Mouse (Mus musculus) C2C12 (cell line): ENCODE measurements around the gene Copg2. TPM values are rescaled to one million over a fixed set of nuclear protein-coding genes. Genes with fewer than 3 reads are reported as not detected.

Experiments
- H3K27me3 ChIP-seq: one replicate; pipeline ENCODE4 v1.6.1; 2011; ENCODE audit not compliant: control insufficient read depth, insufficient read depth, insufficient read length
- H3K36me3 ChIP-seq: one replicate; pipeline ENCODE4 v1.6.1; 2011; ENCODE audit not compliant: control insufficient read depth, insufficient read depth
- H3K4me3 ChIP-seq: one replicate; pipeline ENCODE4 v1.5.1; 2011; ENCODE audit warnings: mild to moderate bottlenecking, control low read depth; ENCODE audit not compliant: poor library complexity, insufficient read depth, severe bottlenecking
- H3K79me2 ChIP-seq: one replicate; pipeline ENCODE4 v1.6.1; 2011; ENCODE audit not compliant: control insufficient read depth, insufficient read depth
- H3K79me3 ChIP-seq: one replicate; pipeline ENCODE4 v1.6.1; 2011; ENCODE audit warnings: low read depth, control low read depth
- H3ac ChIP-seq: one replicate; pipeline ENCODE3; 2011; ENCODE audit warnings: low read depth; ENCODE audit not compliant: control insufficient read depth, insufficient read length
- CEBPB ChIP-seq: IDR thresholded peaks from one replicate; pipeline ENCODE4 v1.6.1; 2011; ENCODE audit warnings: low read depth, mild to moderate bottlenecking, control low read depth, moderate library complexity
- CTCF ChIP-seq: IDR thresholded peaks from one replicate; pipeline ENCODE4 v1.5.1; 2011; ENCODE audit not compliant: control insufficient read depth, insufficient read depth, insufficient read length
- FOSL1 ChIP-seq: IDR thresholded peaks from one replicate; pipeline ENCODE4 v1.8.0; 2011; ENCODE audit warnings: mild to moderate bottlenecking, low read length; ENCODE audit not compliant: poor library complexity, insufficient read depth, severe bottlenecking
- MAX ChIP-seq: IDR thresholded peaks from one replicate; pipeline ENCODE4 v1.6.1; 2011; ENCODE audit warnings: mild to moderate bottlenecking, control low read depth
- MYOD1 ChIP-seq: IDR thresholded peaks from one replicate; pipeline ENCODE4 v1.6.1; 2011; ENCODE audit warnings: low read depth; ENCODE audit not compliant: control insufficient read depth, insufficient read length
- MYOG ChIP-seq: IDR thresholded peaks from one replicate; pipeline ENCODE4 v1.6.1; 2011; ENCODE audit not compliant: control insufficient read depth, insufficient read length; ENCODE audit errors: extremely low read depth
- USF1 ChIP-seq: IDR thresholded peaks from one replicate; pipeline ENCODE4 v1.6.1; 2011; ENCODE audit warnings: low read depth, mild to moderate bottlenecking, control low read depth, moderate library complexity
- microRNA-seq: library from miRNA; unstranded; fragments of <30 nt; microRNA quantifications from one replicate; pipeline ENCODE4, GENCODE M21; 2019; ENCODE audit warnings: borderline microRNAs expressed
- polyA plus RNA-seq: library from polyadenylated mRNA; unstranded; fragments of >200 nt; fragmentation: generic; extraction: Trizol; gene quantifications from one replicate; pipeline ENCODE4 v1.2.1, GENCODE M21; 2012; ENCODE audit warnings: missing spikeins

Copg2 gene
- polyA plus RNA-seq, 1 experiment = 12.0 TPM

DNA sequence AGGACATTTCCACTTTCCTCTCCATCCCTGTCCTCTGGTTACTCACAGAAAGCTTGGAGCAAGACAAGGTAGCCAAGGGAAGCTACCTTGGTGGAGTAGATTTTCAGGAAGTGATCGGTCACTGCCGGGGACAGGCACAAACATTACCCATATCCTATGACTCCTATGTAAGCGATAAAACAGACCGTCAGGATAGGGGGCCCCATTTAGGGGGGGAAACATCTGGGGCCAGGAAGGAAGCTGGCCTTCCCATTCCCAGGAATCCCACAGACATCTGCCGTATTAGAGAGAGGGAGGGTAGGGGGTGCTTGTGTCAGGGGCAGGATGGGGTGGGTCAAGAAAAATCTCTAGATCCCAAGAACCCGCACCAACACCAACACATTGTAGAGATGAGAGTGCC is 196.4 kb downstream of the Copg2 start:
- H3K79me3 ChIP-seq = no peaks in the 10 kb centered on the region
- H3K36me3 ChIP-seq = no peaks in the 10 kb centered on the region
- H3K27me3 ChIP-seq = no peaks in the 10 kb centered on the region
- no peaks in the 10 kb centered on the region for H3K79me2 ChIP-seq
- H3K4me3 ChIP-seq = no peak overlapping the region
- H3ac ChIP-seq = no peak overlapping the region
- no peak for TF ChIP-seq MYOG
- TF ChIP-seq MYOD1 = no peak
- no peak for TF ChIP-seq USF1
- TF ChIP-seq MAX = no peak
- no peak for TF ChIP-seq FOSL1
- TF ChIP-seq CEBPB = no peak
- no peak for TF ChIP-seq CTCF

DNA sequence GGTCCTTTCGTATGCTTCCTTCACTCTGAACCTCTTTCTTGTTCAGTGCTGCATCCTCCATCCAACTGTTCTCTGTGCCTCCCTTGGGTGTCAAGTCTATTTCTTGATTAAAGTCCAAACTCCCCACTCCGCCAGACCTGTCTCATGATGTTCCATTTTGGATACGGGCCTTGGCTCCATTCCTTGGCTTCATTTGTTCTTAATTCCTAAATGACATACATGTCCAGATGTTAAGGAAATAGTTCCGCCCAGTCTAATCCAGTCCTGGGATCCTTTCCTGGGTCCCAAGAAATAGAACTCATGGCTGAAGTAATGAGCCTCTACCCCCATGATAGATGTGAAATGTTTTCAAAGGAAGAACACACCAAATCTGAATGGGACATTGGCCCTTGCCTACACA is 198.6 kb downstream of the Copg2 start:
- Histone ChIP-seq H3K79me2 (no peaks in the 10 kb centered on the region), H3K27me3 (no peaks in the 10 kb centered on the region)
- TF ChIP-seq CTCF = no peak
- TF ChIP-seq FOSL1 = no peak
- TF ChIP-seq MAX = no peak

More for the DNA sequence above, 198.6 kb downstream of the Copg2 start:
- H3K36me3 ChIP-seq = no peaks in the 10 kb centered on the region
- H3K4me3 ChIP-seq = no peak overlapping the region
- no peaks in the 10 kb centered on the region for H3K79me3 ChIP-seq
- no peak overlapping the region for H3ac ChIP-seq

Small RNA genes within 50 kb of the gene (microRNA-seq; reads per million reads assigned to microRNA genes)
- gene Mir335 = 243 reads per million, percentile 79 among the genes with 10 or more reads in this experiment

Other genes with a start within 250 kb of the Copg2 start
- gene Cep41, start 203.0 kb downstream of the Copg2 start, polyA plus RNA-seq = 5.4 TPM
- gene Mest, start 173.2 kb downstream of the Copg2 start, polyA plus RNA-seq = 6.9 TPM
- not detected for gene Tsga13, start 18.8 kb upstream of the Copg2 start, polyA plus RNA-seq
- gene Klf14, start 62.3 kb upstream of the Copg2 start, polyA plus RNA-seq = not detected